Mouse (Mus musculus): ENCODE data around the gene P2rx5. TPM values are rescaled to one million over a fixed set of nuclear protein-coding genes. Genes with fewer than 3 reads are reported as not detected.
A peak's percentile ranks its signal among the peaks of the same experiment; 100 is the strongest.

P2rx5 gene
- polyA plus RNA-seq, 1 experiment from 2014 or later, result 1.8 TPM

- H3K9me3 ChIP-seq (replicated peaks), result no peaks in the 10 kb centered on the region
- no peak for ATAC-seq (ENCODE audit: insufficient number of reproducible peaks, low FRiP score)
- H3K4me1 ChIP-seq (replicated peaks), result peaks cover 39% of the 10 kb centered on the region
- H3K36me3 ChIP-seq, result peaks cover 28% of the 10 kb centered on the region
- peak overlapping the region; percentile 98 for H3K9ac ChIP-seq
- peak overlapping the region; percentile 95 for H3K4me3 ChIP-seq
- H3K27ac ChIP-seq (ENCODE audit: poor library complexity, severe bottlenecking), result no peak overlapping the region
- peak overlapping the region; percentile 81 for H3K4me2 ChIP-seq
- WGBS, result 43% methylated on average over 8 of the region's 8 CpGs
- no peaks in the 10 kb centered on the region for H3K27me3 ChIP-seq (replicated peaks)
Observed at GRCm38 (mm10) chr11:73175612-73176011, 15.4 kb downstream of the P2rx5 start.

DNA sequence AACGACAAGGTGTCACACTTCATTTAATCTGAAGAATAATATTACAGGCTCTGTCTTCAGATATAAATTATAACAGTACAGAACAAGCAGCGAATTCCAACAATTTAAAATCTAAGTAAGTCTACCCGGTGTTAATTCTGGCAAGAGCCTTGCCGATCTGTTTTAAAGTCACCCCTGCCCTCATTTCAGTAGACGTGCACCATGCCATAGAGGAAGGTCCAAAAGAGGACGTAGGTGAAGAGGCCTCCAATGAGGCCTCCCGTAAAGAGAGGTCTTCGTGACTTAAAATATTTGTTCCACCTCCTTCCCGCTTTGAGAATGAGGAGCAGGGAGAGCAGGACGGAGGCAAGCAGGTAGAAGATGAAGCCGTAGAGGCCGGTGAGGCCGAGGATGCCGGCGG is 16.0 kb downstream of the P2rx5 start:
- ATAC-seq (ENCODE audit: insufficient number of reproducible peaks, low FRiP score), result no peak
- Histone ChIP-seq H3K4me1 (replicated peaks) (peaks cover 39% of the 10 kb centered on the region), H3K4me2 (peak overlapping the region; percentile 81), H3K4me3 (peak overlapping the region; percentile 95), H3K27me3 (replicated peaks) (no peaks in the 10 kb centered on the region), H3K9ac (peak overlapping the region; percentile 98), H3K27ac (ENCODE audit: poor library complexity, severe bottlenecking) (peak overlapping the region; percentile 78), H3K9me3 (replicated peaks) (no peaks in the 10 kb centered on the region), H3K36me3 (peaks cover 30% of the 10 kb centered on the region)
- 1% methylated on average over 15 of the region's 15 CpGs for WGBS

DNA sequence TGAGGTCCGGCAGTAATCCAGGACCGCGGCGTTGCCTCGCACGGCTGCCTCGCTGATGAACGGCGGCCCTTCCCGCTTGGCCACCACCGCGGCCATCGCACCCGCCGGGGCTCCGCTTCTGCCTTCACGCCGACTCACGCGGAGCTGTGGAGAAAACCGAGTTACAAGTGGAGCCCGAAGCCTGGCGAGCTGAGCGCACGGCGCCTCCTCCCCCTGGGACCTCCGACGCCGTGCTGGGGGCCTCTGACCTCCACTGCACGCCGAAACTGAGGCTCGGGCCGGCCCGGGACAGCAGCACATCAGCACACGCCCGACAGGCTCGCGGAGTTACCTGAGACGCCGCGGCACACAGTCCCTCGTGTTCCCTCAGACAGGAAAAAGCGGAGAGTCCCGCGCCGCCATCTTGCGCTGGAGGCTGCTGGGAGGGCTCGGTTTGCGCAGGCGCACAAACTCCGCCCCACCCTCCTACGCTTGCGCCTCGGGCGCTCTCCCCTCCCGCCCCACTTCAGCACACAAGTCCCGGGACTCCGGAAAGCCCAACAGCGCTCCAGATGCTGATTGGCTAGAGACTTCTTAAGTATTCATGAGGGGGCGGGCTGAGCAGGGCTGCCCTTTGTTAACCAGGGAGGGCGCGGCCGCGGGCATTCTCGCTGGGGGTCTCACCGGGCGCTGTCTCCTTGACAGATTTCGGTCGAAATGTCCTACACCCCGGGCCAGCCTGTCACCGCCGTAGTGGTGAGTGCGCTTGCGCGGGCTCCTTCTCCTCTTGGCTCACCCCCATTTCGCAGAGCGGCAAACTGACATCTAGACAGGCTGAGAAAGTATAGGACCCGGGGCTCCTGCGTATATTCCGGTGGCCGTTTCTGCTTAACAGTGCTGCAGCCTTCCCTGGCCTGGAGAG is 16.6 kb downstream of the P2rx5 start, which contains the start of the genes Emc6 and Tax1bp3:
Gene Emc6, minus strand, starts transcription at position 430 of the 901 bp plus-strand sequence.
Gene Tax1bp3, plus strand, starts transcription at position 476 of the 901 bp plus-strand sequence.
- H3K4me2 ChIP-seq, result peak within 1 kb of the TSS; percentile 95
- under 1% methylated on average over 81 of the region's 81 CpGs for WGBS
- peak within 1 kb of the TSS; percentile 97 for H3K27ac ChIP-seq (ENCODE audit: poor library complexity, severe bottlenecking)
- peak within 1 kb of the TSS; percentile 95 for H3K4me3 ChIP-seq
- no peaks in the 10 kb centered on the region for H3K27me3 ChIP-seq (replicated peaks)
- H3K9ac ChIP-seq, result peak within 1 kb of the TSS; percentile 98
- H3K4me1 ChIP-seq (replicated peaks), result peaks cover 36% of the 10 kb centered on the region
- peak; percentile 97 for ATAC-seq (ENCODE audit: insufficient number of reproducible peaks, low FRiP score)
- H3K9me3 ChIP-seq (replicated peaks), result no peaks in the 10 kb centered on the region
- H3K36me3 ChIP-seq, result peaks cover 28% of the 10 kb centered on the region

GRCm38 (mm10) chr11:73177509-73177875 is 17.3 kb downstream of the P2rx5 start:
- ATAC-seq (ENCODE audit: insufficient number of reproducible peaks, low FRiP score), result peak; percentile 84
- WGBS, result under 1% methylated on average over 28 of the region's 28 CpGs
- Histone ChIP-seq H3K4me1 (replicated peaks) (peaks cover 29% of the 10 kb centered on the region), H3K36me3 (peaks cover 32% of the 10 kb centered on the region), H3K9me3 (replicated peaks) (no peaks in the 10 kb centered on the region), H3K27ac (ENCODE audit: poor library complexity, severe bottlenecking) (peak overlapping the region; percentile 97), H3K4me3 (peak overlapping the region; percentile 95), H3K9ac (peak overlapping the region; percentile 87), H3K4me2 (peak overlapping the region; percentile 95), H3K27me3 (replicated peaks) (no peaks in the 10 kb centered on the region)

DNA sequence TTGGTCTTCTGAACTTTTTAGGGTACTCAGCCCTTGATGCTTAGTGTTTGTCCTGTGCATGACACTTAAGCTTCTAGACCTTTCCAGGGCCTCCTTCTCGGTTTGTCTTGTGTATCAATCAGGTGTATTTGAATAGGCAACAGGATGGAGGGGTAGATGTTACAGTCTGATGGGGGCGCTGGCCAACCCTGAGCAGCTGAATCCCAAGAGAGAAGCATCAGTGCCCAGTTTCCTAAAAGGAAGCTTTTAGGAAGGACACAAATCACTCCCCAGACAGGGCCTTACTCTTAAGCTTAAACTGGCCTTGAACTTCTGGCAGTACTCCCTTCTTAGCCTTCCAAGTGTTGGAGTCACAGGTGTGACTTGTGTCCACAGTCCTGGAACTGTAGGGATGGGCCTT is 17.7 kb downstream of the P2rx5 start:
- Histone ChIP-seq H3K27me3 (replicated peaks) (no peaks in the 10 kb centered on the region), H3K4me2 (peak overlapping the region; percentile 95), H3K9me3 (replicated peaks) (no peaks in the 10 kb centered on the region), H3K4me3 (peak overlapping the region; percentile 95), H3K27ac (ENCODE audit: poor library complexity, severe bottlenecking) (peak overlapping the region; percentile 97), H3K36me3 (peaks cover 35% of the 10 kb centered on the region), H3K9ac (peak overlapping the region; percentile 87), H3K4me1 (replicated peaks) (peaks cover 27% of the 10 kb centered on the region)
- WGBS, result 5% methylated on average over 2 of the region's 2 CpGs
- ATAC-seq (ENCODE audit: insufficient number of reproducible peaks, low FRiP score), result no peak

DNA sequence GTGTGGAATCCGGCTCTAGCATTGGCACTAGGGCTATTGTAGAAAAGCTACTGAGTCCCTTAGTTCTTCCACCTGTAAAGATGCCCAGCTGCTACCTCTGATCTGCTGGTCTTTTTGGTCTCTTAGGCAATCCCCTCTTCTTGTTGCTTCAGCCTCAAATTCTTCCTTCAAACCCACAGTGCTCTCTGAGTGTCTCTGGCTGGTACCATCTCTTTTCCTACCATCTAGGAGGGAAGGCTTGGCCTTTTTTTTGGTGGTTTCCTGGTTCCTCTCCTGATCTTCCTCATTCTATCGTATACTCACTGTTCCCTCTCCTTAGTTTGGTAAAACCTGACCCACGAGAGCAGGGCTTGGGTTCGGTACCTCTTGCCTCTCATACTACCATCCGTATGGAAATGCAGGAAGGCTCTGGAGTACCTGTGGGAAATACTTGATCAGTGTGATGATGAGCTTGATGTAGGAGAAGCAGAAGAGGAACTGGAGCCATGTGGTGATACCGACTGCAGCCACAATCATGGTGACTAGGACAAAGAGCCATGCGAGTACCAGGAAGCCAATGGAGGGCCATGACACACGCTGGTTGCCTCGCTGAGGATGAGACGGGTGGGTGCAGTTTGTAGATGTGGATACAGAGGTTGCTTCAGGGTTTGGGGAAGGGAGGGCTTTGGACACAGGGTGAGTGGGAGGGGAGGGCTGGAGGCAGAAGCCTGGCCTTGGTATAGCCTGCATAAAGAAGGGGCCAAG is 25.8 kb downstream of the P2rx5 start:
- WGBS, result 88% methylated on average over 10 of the region's 10 CpGs
- ATAC-seq (ENCODE audit: insufficient number of reproducible peaks, low FRiP score), result no peak
- Histone ChIP-seq H3K36me3 (peaks cover 77% of the 10 kb centered on the region), H3K27ac (ENCODE audit: poor library complexity, severe bottlenecking) (no peak overlapping the region), H3K4me3 (no peak overlapping the region), H3K9ac (no peak overlapping the region), H3K9me3 (replicated peaks) (no peaks in the 10 kb centered on the region), H3K4me2 (no peak overlapping the region), H3K4me1 (replicated peaks) (no peaks in the 10 kb centered on the region), H3K27me3 (replicated peaks) (no peaks in the 10 kb centered on the region)

DNA sequence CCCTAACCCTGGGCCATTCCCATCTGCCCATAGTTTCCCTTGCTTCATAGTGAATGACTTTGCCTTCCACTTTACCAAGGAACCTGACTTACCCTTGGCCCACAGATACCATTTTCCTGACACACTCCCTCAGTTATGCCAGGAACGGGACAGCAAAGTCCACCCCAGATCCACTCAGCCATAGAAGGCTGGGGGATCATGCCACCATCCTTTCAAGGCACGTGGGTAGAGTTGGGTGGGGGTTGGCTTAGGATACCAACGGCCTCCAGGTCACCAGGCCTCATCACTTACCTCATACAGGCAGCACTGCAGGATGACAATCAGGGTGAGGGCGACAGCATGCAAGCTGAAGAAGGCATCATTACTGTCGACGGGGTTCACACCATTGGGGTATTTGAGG is 27.0 kb downstream of the P2rx5 start:
- Histone ChIP-seq H3K9me3 (replicated peaks) (no peaks in the 10 kb centered on the region), H3K27me3 (replicated peaks) (no peaks in the 10 kb centered on the region), H3K9ac (no peak overlapping the region), H3K4me2 (no peak overlapping the region), H3K4me1 (replicated peaks) (no peaks in the 10 kb centered on the region), H3K4me3 (no peak overlapping the region), H3K36me3 (peaks cover 82% of the 10 kb centered on the region), H3K27ac (ENCODE audit: poor library complexity, severe bottlenecking) (no peak overlapping the region)
- WGBS, result 87% methylated on average over 6 of the region's 6 CpGs
- ATAC-seq (ENCODE audit: insufficient number of reproducible peaks, low FRiP score), result no peak

GRCm38 (mm10) chr11:73193047-73193446 is 32.8 kb downstream of the P2rx5 start:
- no peak overlapping the region for H3K4me3 ChIP-seq
- no peak for ATAC-seq (ENCODE audit: insufficient number of reproducible peaks, low FRiP score)
- peaks cover 41% of the 10 kb centered on the region for H3K36me3 ChIP-seq
- WGBS, result 61% methylated on average over 6 of the region's 6 CpGs
- H3K9ac ChIP-seq, result no peak overlapping the region
- H3K27ac ChIP-seq (ENCODE audit: poor library complexity, severe bottlenecking), result no peak overlapping the region
- no peak overlapping the region for H3K4me2 ChIP-seq
- peaks cover 4% of the 10 kb centered on the region; the same call in 1 of the 2 replicates for H3K4me1 ChIP-seq (replicated peaks)
- no peaks in the 10 kb centered on the region for H3K9me3 ChIP-seq (replicated peaks)
- no peaks in the 10 kb centered on the region for H3K27me3 ChIP-seq (replicated peaks)

DNA sequence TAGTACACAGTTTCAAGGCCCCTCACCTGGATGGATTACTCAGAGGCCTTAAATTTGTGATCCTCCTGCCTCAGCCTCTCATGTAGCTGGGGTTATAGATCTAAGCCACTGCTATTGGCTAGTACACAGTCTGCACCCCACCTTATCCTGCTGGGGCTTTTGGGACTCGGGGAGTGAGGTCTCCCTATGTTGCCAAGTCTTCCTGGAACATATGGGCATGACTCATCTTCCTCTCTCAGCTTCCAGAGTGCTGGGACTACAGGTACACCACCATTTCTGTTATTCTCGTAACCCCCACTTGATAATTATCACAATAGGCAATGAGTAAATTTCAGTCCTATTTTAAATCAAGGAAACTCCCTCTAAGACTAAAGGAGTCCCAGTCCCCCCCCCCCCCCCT is 34.2 kb downstream of the P2rx5 start:
- H3K27me3 ChIP-seq (replicated peaks), result no peaks in the 10 kb centered on the region
- H3K4me1 ChIP-seq (replicated peaks), result peaks cover 6% of the 10 kb centered on the region; the same call in 1 of the 2 replicates
- peaks cover 33% of the 10 kb centered on the region for H3K36me3 ChIP-seq
- ATAC-seq (ENCODE audit: insufficient number of reproducible peaks, low FRiP score), result no peak
- no peak overlapping the region for H3K9ac ChIP-seq
- H3K9me3 ChIP-seq (replicated peaks), result no peaks in the 10 kb centered on the region
- no peak overlapping the region for H3K4me2 ChIP-seq
- WGBS, result 64% methylated on average over 2 of the region's 2 CpGs
- H3K4me3 ChIP-seq, result no peak overlapping the region
- no peak overlapping the region for H3K27ac ChIP-seq (ENCODE audit: poor library complexity, severe bottlenecking)

DNA sequence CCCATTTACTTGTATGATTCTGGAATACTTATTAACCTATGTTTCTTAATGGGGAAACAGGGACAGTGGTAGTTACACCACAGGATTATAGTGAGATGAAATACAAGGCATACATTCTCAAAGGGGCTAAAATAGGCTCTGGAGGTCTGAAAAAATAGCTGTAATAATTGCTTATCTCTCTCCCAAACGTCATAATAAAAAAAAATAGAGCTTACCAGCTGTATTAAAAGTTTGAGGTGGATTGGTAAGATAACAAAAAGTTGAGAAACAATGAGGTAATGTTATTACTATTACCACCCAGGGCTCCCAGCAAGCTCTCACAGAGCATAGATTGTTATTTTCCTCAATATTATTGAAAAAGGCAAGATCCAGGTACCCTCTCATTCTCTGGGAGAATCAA is 38.0 kb downstream of the P2rx5 start:
- peaks cover 10% of the 10 kb centered on the region; the same call in 1 of the 2 replicates for H3K4me1 ChIP-seq (replicated peaks)
- H3K9ac ChIP-seq, result peak overlapping the region; percentile 84
- no peak overlapping the region for H3K27ac ChIP-seq (ENCODE audit: poor library complexity, severe bottlenecking)
- peaks cover 4% of the 10 kb centered on the region for H3K36me3 ChIP-seq
- no peaks in the 10 kb centered on the region for H3K9me3 ChIP-seq (replicated peaks)
- 2% methylated on average over 1 of the region's 1 CpGs for WGBS
- no peak for ATAC-seq (ENCODE audit: insufficient number of reproducible peaks, low FRiP score)
- H3K27me3 ChIP-seq (replicated peaks), result no peaks in the 10 kb centered on the region
- H3K4me3 ChIP-seq, result peak overlapping the region; percentile 69
- H3K4me2 ChIP-seq, result peak overlapping the region; percentile 94

Measured in heart, embryonic 12.5 days (tissue).